Mouse (Mus musculus) hindbrain, embryonic 14.5 days (tissue): ENCODE results near the gene Gsto1. TPM values are rescaled to one million over a fixed set of nuclear protein-coding genes. Genes with fewer than 3 reads are reported as not detected.
"Not testable (repeated sequence)": the region's sequence is repeated elsewhere in the genome, so short reads cannot be mapped to it uniquely, and the experiment has no call there.

Experiments used
- ATAC-seq: fragments of 200-750 bp; cut with Nextera tagmentation; 2 replicates; pipeline ENCODE4 v1.8.0; 2017; ENCODE audit warnings: moderate number of reproducible peaks, mild to moderate bottlenecking, moderate TSS enrichment, moderate library complexity; ENCODE audit not compliant: low FRiP score
- DNase-seq: peaks from one replicate; pipeline ENCODE4 v3.0.0-alpha.2; 2015; ENCODE audit warnings: low spot score
- H3K27ac ChIP-seq: fragments of 300-500 bp; sonication (generic); 2 replicates; pipeline ENCODE4 v1.5.1; 2014; ENCODE audit warnings: mild to moderate bottlenecking, moderate library complexity
- H3K27me3 ChIP-seq: fragments of 300-500 bp; sonication (generic); 2 replicates; pipeline ENCODE4 v1.6.1; 2014; ENCODE audit warnings: mild to moderate bottlenecking, low read length, mixed read lengths; ENCODE audit not compliant: control insufficient read depth, insufficient read depth
- H3K36me3 ChIP-seq: fragments of 300-500 bp; sonication (generic); replicated peaks from 2 replicates; pipeline ENCODE4 v1.6.1; 2014; ENCODE audit not compliant: control insufficient read depth, insufficient read depth
- H3K4me1 ChIP-seq: fragments of 300-500 bp; sonication (generic); replicated peaks from 2 replicates; pipeline ENCODE4 v1.6.1; 2014; ENCODE audit warnings: antibody characterized with exemption, low read length, mixed read lengths; ENCODE audit not compliant: control insufficient read depth, insufficient read depth
- H3K4me2 ChIP-seq: fragments of 300-500 bp; sonication (generic); replicated peaks from 2 replicates; pipeline ENCODE4 v1.6.1; 2014; ENCODE audit warnings: mild to moderate bottlenecking, moderate library complexity
- H3K4me3 ChIP-seq: fragments of 300-500 bp; sonication (generic); replicated peaks from 2 replicates; pipeline ENCODE4 v1.5.1; 2014; ENCODE audit warnings: mild to moderate bottlenecking, low read length
- H3K9ac ChIP-seq: fragments of 300-500 bp; sonication (generic); 2 replicates; pipeline ENCODE4 v1.6.1; 2014
- H3K9me3 ChIP-seq: fragments of 300-500 bp; sonication (generic); 2 replicates; pipeline ENCODE4 v1.6.1; 2016; ENCODE audit warnings: low read length; ENCODE audit not compliant: control insufficient read depth
- WGBS: fragments of 180-500 bp; shearing (Covaris S2); extraction: QIAGEN DNeasy Blood & Tissue Kit; methylation state at CpG from one replicate; pipeline ENCODE4 v1.1.7; 2014; 5-methylcytosine and 5-hydroxymethylcytosine counted together
- polyA plus RNA-seq: library from polyadenylated mRNA; unstranded; fragments of >200 nt; fragmentation: Nextera tagmentation; extraction: Ambion mirVana; gene quantifications from 2 replicates; pipeline ENCODE4 v1.2.1, GENCODE M21; 2014

The Gsto1 gene
- polyA plus RNA-seq, 1 experiment from 2014 or later: 135 TPM

DNA sequence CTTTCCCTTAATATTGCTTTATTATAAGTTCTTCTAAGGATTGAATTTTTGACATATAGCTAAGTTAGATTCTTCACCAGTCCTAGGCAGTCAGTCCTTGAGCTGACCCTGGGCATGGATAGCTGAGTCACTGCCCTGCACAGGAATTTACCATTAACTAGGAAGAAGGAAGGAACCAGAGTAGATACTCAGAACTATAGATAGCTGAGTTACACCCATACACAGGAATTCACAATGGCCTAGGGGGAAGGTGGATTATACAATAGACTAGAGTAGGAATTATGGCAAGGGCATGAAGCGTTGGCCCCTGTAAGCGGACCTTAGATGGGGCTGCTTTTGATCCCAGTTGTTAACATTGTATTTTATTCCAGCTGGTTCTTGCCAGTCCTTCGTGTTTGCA, 2.6 kb upstream of the Gsto1 start:
- H3K27ac ChIP-seq, DNase-seq, H3K4me1 ChIP-seq, ATAC-seq, H3K9ac ChIP-seq, H3K4me3 ChIP-seq, H3K4me2 ChIP-seq, H3K36me3 ChIP-seq, H3K9me3 ChIP-seq, H3K27me3 ChIP-seq: not testable (repeated sequence)
- WGBS: 88% methylated on average over 3 of the region's 3 CpGs

GRCm38 (mm10) chr19:47853053-47853452, 1.7 kb upstream of the Gsto1 start:
- Histone ChIP-seq H3K36me3 (no peaks in the 10 kb centered on the region), H3K27ac (no peak overlapping the region), H3K4me1 (no peaks in the 10 kb centered on the region), H3K9ac (no peak overlapping the region), H3K4me2 (no peak overlapping the region), H3K9me3 (no peaks in the 10 kb centered on the region), H3K27me3 (no peaks in the 10 kb centered on the region), H3K4me3 (no peak overlapping the region)
- WGBS: 85% methylated on average over 3 of the region's 3 CpGs
- DNase-seq (no peak), ATAC-seq (no peak)

- Histone ChIP-seq H3K4me3 (peak overlapping the region; percentile 67), H3K27me3 (no peaks in the 10 kb centered on the region), H3K9ac (peak overlapping the region; percentile 81), H3K9me3 (no peaks in the 10 kb centered on the region), H3K4me1 (no peaks in the 10 kb centered on the region), H3K4me2 (peak overlapping the region; percentile 90), H3K36me3 (no peaks in the 10 kb centered on the region), H3K27ac (peak overlapping the region; percentile 63; the same call in 1 of the 2 replicates)
- 24% methylated on average over 13 of the region's 13 CpGs for WGBS
- ATAC-seq (peak; percentile 76), DNase-seq (peak; percentile 45)
Measured at GRCm38 (mm10) chr19:47853951-47854795, 597 bp upstream of the Gsto1 start.

DNA sequence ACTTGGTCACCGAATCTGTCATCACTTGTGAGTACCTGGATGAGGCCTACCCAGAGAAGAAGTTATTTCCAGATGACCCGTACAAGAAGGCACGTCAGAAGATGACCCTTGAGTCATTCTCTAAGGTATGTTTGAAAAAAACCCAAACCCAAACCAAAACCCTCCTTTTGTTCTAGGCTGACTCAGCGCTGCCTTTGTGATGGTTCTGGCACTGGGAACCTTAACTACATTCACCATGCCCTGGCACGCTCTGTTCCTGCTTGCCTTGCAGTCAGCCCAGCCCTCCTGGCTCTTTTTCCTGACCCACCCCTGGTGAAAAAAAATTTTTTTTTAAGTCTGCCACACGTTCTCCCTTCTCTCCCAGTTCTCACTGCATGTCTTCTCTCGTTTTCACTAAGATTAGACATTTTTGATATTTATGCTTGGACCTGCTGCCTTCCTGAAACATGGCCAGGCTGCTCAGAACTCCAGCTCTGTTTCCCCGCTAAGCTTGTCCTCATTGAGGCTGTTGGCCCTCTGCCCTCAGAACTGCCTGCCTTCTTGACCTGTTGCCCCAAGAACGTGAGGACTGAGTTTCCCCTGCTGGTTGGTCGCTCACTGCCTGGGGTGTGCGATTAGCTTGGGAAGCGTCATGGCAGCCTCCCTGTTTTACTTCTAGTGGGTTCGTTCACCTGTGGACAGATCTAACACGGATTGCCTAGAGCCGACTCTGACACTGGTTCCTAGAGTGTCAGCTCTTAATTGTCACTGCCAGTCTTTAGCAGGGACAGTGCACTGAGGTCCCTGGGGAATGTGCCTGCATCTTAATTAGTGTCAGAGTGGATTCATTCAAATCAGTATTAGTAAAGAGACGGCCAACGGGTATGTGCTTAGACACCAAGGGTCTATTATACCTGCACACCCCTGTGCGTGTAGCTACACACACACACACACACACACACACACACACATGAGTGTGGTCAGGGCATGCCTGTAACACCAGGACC, 3.5 kb downstream of the Gsto1 start:
- Histone ChIP-seq H3K9me3 (no peaks in the 10 kb centered on the region), H3K4me1 (no peaks in the 10 kb centered on the region), H3K27me3 (no peaks in the 10 kb centered on the region), H3K4me3 (no peak overlapping the region), H3K36me3 (peaks cover 17% of the 10 kb centered on the region; the same call in 1 of the 2 replicates), H3K9ac (no peak overlapping the region), H3K4me2 (no peak overlapping the region), H3K27ac (no peak overlapping the region)
- 73% methylated on average over 18 of the region's 18 CpGs for WGBS
- no peak for ATAC-seq
- DNase-seq: no peak

GRCm38 (mm10) chr19:47859180-47859579, 4.4 kb downstream of the Gsto1 start:
- Histone ChIP-seq H3K27me3 (no peaks in the 10 kb centered on the region), H3K9me3 (no peaks in the 10 kb centered on the region), H3K4me3 (no peak overlapping the region), H3K36me3 (peaks cover 22% of the 10 kb centered on the region), H3K27ac (no peak overlapping the region), H3K9ac (no peak overlapping the region), H3K4me2 (no peak overlapping the region), H3K4me1 (no peaks in the 10 kb centered on the region)
- WGBS: 94% methylated on average over 8 of the region's 8 CpGs
- DNase-seq (no peak), ATAC-seq (no peak)

GRCm38 (mm10) chr19:47862581-47862980, 7.8 kb downstream of the Gsto1 start:
- 93% methylated on average over 3 of the region's 3 CpGs for WGBS
- H3K9me3 ChIP-seq: no peaks in the 10 kb centered on the region
- peaks cover 22% of the 10 kb centered on the region for H3K36me3 ChIP-seq
- ATAC-seq: no peak
- peaks cover 10% of the 10 kb centered on the region; the same call in 1 of the 2 replicates for H3K4me1 ChIP-seq
- H3K27me3 ChIP-seq: no peaks in the 10 kb centered on the region
- no peak overlapping the region for H3K9ac ChIP-seq
- DNase-seq: no peak
- no peak overlapping the region for H3K4me3 ChIP-seq
- no peak overlapping the region for H3K4me2 ChIP-seq
- H3K27ac ChIP-seq: no peak overlapping the region

- no peak overlapping the region for H3K4me2 ChIP-seq
- H3K4me3 ChIP-seq: no peak overlapping the region
- H3K4me1 ChIP-seq: peaks cover 10% of the 10 kb centered on the region; the same call in 1 of the 2 replicates
- WGBS: 99% methylated on average over 9 of the region's 9 CpGs
- H3K27me3 ChIP-seq: no peaks in the 10 kb centered on the region
- H3K9ac ChIP-seq: no peak overlapping the region
- H3K36me3 ChIP-seq: peaks cover 22% of the 10 kb centered on the region
- ATAC-seq (no peak), DNase-seq (no peak)
- H3K27ac ChIP-seq: no peak overlapping the region
- H3K9me3 ChIP-seq: no peaks in the 10 kb centered on the region
Measured at GRCm38 (mm10) chr19:47864051-47864450, 9.3 kb downstream of the Gsto1 start.

- Histone ChIP-seq H3K9me3 (no peaks in the 10 kb centered on the region), H3K4me1 (peaks cover 10% of the 10 kb centered on the region; the same call in 1 of the 2 replicates), H3K4me2 (peak overlapping the region; percentile 83), H3K27me3 (no peaks in the 10 kb centered on the region), H3K9ac (peak overlapping the region; percentile 84), H3K4me3 (peak overlapping the region; percentile 58), H3K27ac (no peak overlapping the region), H3K36me3 (peaks cover 19% of the 10 kb centered on the region)
- no peak for DNase-seq
- no peak for ATAC-seq
- 82% methylated on average over 7 of the region's 7 CpGs for WGBS
Measured at GRCm38 (mm10) chr19:47864721-47865120, 10.0 kb downstream of the Gsto1 start.
